Mouse (Mus musculus): ENCODE measurements around the gene Cdk8. TPM values are rescaled to one million over a fixed set of nuclear protein-coding genes. Genes with fewer than 3 reads are reported as not detected.

The Cdk8 gene
- polyA plus RNA-seq, 1 experiment: 46.9 TPM

- TF ChIP-seq POLR2A (IDR thresholded peaks at IDR 0.05; ENCODE audit: control insufficient read depth, extremely low read depth, insufficient read depth, low read length, poor library complexity): no peak
- TF ChIP-seq CTCF (IDR thresholded peaks at IDR 0.05; ENCODE audit: borderline replicate concordance, control insufficient read depth, extremely low read depth, insufficient read depth, low read length, poor library complexity): no peak
- Histone ChIP-seq H3K27me3 (ENCODE audit: control insufficient read depth, insufficient read depth, low read length) (no peaks in the 10 kb centered on the region), H3K4me3 (ENCODE audit: control insufficient read depth, insufficient read depth, low read length) (no peak overlapping the region), H3K4me1 (replicated peaks; ENCODE audit: control insufficient read depth, insufficient read depth, low read length) (no peaks in the 10 kb centered on the region), H3K27ac (ENCODE audit: control insufficient read depth, insufficient read depth, low read length) (no peak overlapping the region), H3K36me3 (ENCODE audit: control insufficient read depth, insufficient read depth, low read length) (no peaks in the 10 kb centered on the region)
- no peak for DNase-seq
- WGBS: 79% methylated on average over 5 of the region's 5 CpGs
These were observed 87.0 kb downstream of the Cdk8 start for GRCm38 (mm10) chr5:146318051-146318450.

DNA sequence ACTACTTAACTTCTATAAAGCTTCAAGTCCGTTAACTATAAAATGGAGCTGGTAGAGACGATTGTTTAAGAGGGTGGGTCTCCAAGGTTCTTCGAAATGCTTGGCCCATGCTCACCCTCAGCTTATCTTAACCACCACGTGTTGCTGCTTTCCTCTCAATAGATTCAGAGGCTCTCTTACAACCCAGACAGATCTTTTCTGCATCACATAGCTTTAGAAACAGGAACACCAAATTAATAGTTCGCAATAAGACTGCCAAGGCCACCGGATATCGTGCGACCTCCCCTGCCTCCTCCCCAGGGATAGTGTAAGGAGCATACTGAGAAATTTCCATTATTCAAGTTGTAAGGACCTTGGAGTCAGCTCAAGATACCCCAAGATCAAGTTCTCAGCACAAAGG is 87.4 kb downstream of the Cdk8 start:
- DNase-seq: no peak
- TF ChIP-seq POLR2A (IDR thresholded peaks at IDR 0.05; ENCODE audit: control insufficient read depth, extremely low read depth, insufficient read depth, low read length, poor library complexity) (no peak), CTCF (IDR thresholded peaks at IDR 0.05; ENCODE audit: borderline replicate concordance, control insufficient read depth, extremely low read depth, insufficient read depth, low read length, poor library complexity) (no peak)
- Histone ChIP-seq H3K4me1 (replicated peaks; ENCODE audit: control insufficient read depth, insufficient read depth, low read length) (no peaks in the 10 kb centered on the region), H3K36me3 (ENCODE audit: control insufficient read depth, insufficient read depth, low read length) (no peaks in the 10 kb centered on the region), H3K27me3 (ENCODE audit: control insufficient read depth, insufficient read depth, low read length) (no peaks in the 10 kb centered on the region), H3K27ac (ENCODE audit: control insufficient read depth, insufficient read depth, low read length) (no peak overlapping the region), H3K4me3 (ENCODE audit: control insufficient read depth, insufficient read depth, low read length) (no peak overlapping the region)
- 82% methylated on average over 8 of the region's 8 CpGs for WGBS

DNA sequence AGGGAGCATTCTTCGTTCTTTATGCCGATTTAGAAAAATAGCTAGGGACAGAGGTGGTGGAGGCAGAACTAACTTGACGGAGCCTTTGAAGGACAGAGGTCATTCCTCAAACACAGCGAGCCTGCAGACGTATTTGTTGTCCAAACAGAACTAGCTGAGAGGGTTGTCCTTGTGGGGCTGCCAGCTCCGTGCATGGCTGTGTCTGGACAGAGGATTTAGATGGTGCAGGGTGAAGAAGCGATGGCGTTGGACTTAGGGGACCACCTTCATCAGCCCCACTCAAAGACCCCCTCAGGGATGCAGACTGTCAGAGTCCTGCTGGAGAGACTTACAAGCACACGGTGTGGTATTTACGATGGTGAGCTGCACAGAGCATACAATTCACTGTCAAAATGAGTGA is 97.9 kb downstream of the Cdk8 start:
- H3K27ac ChIP-seq (ENCODE audit: control insufficient read depth, insufficient read depth, low read length): no peak overlapping the region
- H3K36me3 ChIP-seq (ENCODE audit: control insufficient read depth, insufficient read depth, low read length): no peaks in the 10 kb centered on the region
- H3K4me3 ChIP-seq (ENCODE audit: control insufficient read depth, insufficient read depth, low read length): no peak overlapping the region
- no peaks in the 10 kb centered on the region for H3K27me3 ChIP-seq (ENCODE audit: control insufficient read depth, insufficient read depth, low read length)
- no peaks in the 10 kb centered on the region for H3K4me1 ChIP-seq (replicated peaks; ENCODE audit: control insufficient read depth, insufficient read depth, low read length)
- DNase-seq: no peak
- no peak for TF ChIP-seq POLR2A (IDR thresholded peaks at IDR 0.05; ENCODE audit: control insufficient read depth, extremely low read depth, insufficient read depth, low read length, poor library complexity)
- no peak for TF ChIP-seq CTCF (IDR thresholded peaks at IDR 0.05; ENCODE audit: borderline replicate concordance, control insufficient read depth, extremely low read depth, insufficient read depth, low read length, poor library complexity)
- WGBS: 85% methylated on average over 10 of the region's 10 CpGs

- no peaks in the 10 kb centered on the region for H3K36me3 ChIP-seq (ENCODE audit: control insufficient read depth, insufficient read depth, low read length)
- no peak for DNase-seq
- H3K4me3 ChIP-seq (ENCODE audit: control insufficient read depth, insufficient read depth, low read length): no peak overlapping the region
- H3K27ac ChIP-seq (ENCODE audit: control insufficient read depth, insufficient read depth, low read length): no peak overlapping the region
- no peaks in the 10 kb centered on the region for H3K4me1 ChIP-seq (replicated peaks; ENCODE audit: control insufficient read depth, insufficient read depth, low read length)
- H3K27me3 ChIP-seq (ENCODE audit: control insufficient read depth, insufficient read depth, low read length): no peaks in the 10 kb centered on the region
- no peak for TF ChIP-seq POLR2A (IDR thresholded peaks at IDR 0.05; ENCODE audit: control insufficient read depth, extremely low read depth, insufficient read depth, low read length, poor library complexity)
- no peak for TF ChIP-seq CTCF (IDR thresholded peaks at IDR 0.05; ENCODE audit: borderline replicate concordance, control insufficient read depth, extremely low read depth, insufficient read depth, low read length, poor library complexity)
- WGBS: 84% methylated on average over 5 of the region's 5 CpGs
These were observed 98.5 kb downstream of the Cdk8 start for GRCm38 (mm10) chr5:146329541-146329940.

DNA sequence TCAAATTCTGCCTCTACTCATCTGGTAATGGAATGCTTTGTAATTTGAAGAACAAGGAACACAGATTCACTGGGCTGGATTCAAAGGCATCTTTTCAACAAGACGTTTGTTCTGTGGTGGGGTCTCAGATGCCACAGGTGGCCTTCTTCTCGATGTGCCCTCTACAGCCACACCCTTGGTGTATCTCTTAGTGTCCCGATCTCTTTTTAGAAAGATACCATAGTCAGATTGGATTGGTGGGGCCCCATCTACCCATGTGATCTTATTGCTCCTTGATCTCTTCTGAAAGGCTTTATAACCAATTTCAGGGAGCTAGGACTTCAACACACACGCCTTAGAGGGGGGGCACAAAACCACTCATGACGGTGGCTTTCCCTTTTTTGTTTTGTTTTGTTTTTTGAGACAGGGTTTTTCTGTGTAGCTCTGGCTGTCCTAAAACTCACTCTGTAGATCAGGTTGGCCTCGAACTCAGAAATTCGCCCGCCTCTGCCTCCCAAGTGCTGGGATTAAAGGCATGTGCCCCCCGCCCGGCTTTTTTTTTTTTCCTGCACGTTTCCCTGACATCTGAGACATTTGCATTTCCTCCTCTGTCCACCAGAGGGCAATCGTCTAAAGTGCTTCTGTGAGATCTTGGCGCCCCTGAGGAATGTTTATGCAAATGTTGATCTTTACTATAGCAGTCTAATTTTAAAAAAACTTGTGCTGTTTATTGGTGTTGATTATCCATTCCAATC is 99.2 kb downstream of the Cdk8 start:
- Histone ChIP-seq H3K27me3 (ENCODE audit: control insufficient read depth, insufficient read depth, low read length) (no peaks in the 10 kb centered on the region), H3K4me3 (ENCODE audit: control insufficient read depth, insufficient read depth, low read length) (no peak overlapping the region), H3K36me3 (ENCODE audit: control insufficient read depth, insufficient read depth, low read length) (no peaks in the 10 kb centered on the region), H3K4me1 (replicated peaks; ENCODE audit: control insufficient read depth, insufficient read depth, low read length) (no peaks in the 10 kb centered on the region), H3K27ac (ENCODE audit: control insufficient read depth, insufficient read depth, low read length) (no peak overlapping the region)
- TF ChIP-seq CTCF (IDR thresholded peaks at IDR 0.05; ENCODE audit: borderline replicate concordance, control insufficient read depth, extremely low read depth, insufficient read depth, low read length, poor library complexity) (no peak), POLR2A (IDR thresholded peaks at IDR 0.05; ENCODE audit: control insufficient read depth, extremely low read depth, insufficient read depth, low read length, poor library complexity) (no peak)
- DNase-seq: peak; percentile 32
- WGBS: 32% methylated on average over 13 of the region's 13 CpGs

- H3K27me3 ChIP-seq (ENCODE audit: control insufficient read depth, insufficient read depth, low read length): no peaks in the 10 kb centered on the region
These were observed 99.7 kb downstream of the Cdk8 start for GRCm38 (mm10) chr5:146330765-146331115.

GRCm38 (mm10) chr5:146331131-146331530 is 100.1 kb downstream of the Cdk8 start:
- TF ChIP-seq POLR2A (IDR thresholded peaks at IDR 0.05; ENCODE audit: control insufficient read depth, extremely low read depth, insufficient read depth, low read length, poor library complexity) (no peak), CTCF (IDR thresholded peaks at IDR 0.05; ENCODE audit: borderline replicate concordance, control insufficient read depth, extremely low read depth, insufficient read depth, low read length, poor library complexity) (no peak)
- 89% methylated on average over 11 of the region's 11 CpGs for WGBS
- DNase-seq: no peak
- Histone ChIP-seq H3K4me1 (replicated peaks; ENCODE audit: control insufficient read depth, insufficient read depth, low read length) (no peaks in the 10 kb centered on the region), H3K36me3 (ENCODE audit: control insufficient read depth, insufficient read depth, low read length) (no peaks in the 10 kb centered on the region), H3K27me3 (ENCODE audit: control insufficient read depth, insufficient read depth, low read length) (no peaks in the 10 kb centered on the region), H3K4me3 (ENCODE audit: control insufficient read depth, insufficient read depth, low read length) (no peak overlapping the region), H3K27ac (ENCODE audit: control insufficient read depth, insufficient read depth, low read length) (no peak overlapping the region)

More at GRCm38 (mm10) chr5:146330765-146331115, 99.7 kb downstream of the Cdk8 start:
- no peak overlapping the region for H3K4me3 ChIP-seq (ENCODE audit: control insufficient read depth, insufficient read depth, low read length)
- TF ChIP-seq CTCF (IDR thresholded peaks at IDR 0.05; ENCODE audit: borderline replicate concordance, control insufficient read depth, extremely low read depth, insufficient read depth, low read length, poor library complexity) (no peak), POLR2A (IDR thresholded peaks at IDR 0.05; ENCODE audit: control insufficient read depth, extremely low read depth, insufficient read depth, low read length, poor library complexity) (no peak)
- DNase-seq: no peak
- no peaks in the 10 kb centered on the region for H3K36me3 ChIP-seq (ENCODE audit: control insufficient read depth, insufficient read depth, low read length)
- no peaks in the 10 kb centered on the region for H3K4me1 ChIP-seq (replicated peaks; ENCODE audit: control insufficient read depth, insufficient read depth, low read length)
- WGBS: 22% methylated on average over 3 of the region's 3 CpGs
- no peak overlapping the region for H3K27ac ChIP-seq (ENCODE audit: control insufficient read depth, insufficient read depth, low read length)
